ENCODE assay signal across 12 mouse cellular contexts in the genomic region with DNA sequence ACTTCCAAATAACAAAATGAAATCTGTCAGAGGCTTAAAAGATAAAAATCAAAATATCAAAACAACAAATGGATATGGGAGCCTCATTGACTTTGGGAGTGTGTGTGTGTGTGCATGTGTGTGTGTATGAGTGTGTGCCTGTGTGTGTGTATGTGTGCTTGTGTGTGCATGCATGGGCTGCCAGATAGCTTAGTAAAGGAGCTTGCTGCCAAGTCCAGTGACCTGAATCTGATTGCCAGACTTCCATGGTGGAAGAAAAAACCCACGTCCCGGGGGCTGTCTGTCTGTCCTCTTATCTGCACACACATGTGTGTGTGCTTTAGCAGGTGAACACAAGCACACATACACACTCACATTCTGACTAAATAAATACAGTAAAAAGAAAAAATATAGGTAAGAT.
"Had no signal": no experiment of that assay in that cellular context is flagged by ENCODE, and none has a peak within 500 bp of the region (broad histone marks: within the 10 kb centered on the region; RNA-seq: fewer than 3 reads in every experiment).

No protein-coding gene starts in this region.

- DNase-seq: gastrocnemius, adult 2 months; gastrocnemius, postnatal 10 days; gastrocnemius, postnatal 25 days; heart, adult 18-20 months; heart, postnatal 10 days; heart, postnatal 4 days; kidney, adult 18-20 months; kidney, adult 8-10 months; kidney, postnatal 10 days; kidney, postnatal 25 days; kidney, postnatal 4 days; liver had no signal
